18 mouse cellular contexts compared by ENCODE assay signal in the genomic region with DNA sequence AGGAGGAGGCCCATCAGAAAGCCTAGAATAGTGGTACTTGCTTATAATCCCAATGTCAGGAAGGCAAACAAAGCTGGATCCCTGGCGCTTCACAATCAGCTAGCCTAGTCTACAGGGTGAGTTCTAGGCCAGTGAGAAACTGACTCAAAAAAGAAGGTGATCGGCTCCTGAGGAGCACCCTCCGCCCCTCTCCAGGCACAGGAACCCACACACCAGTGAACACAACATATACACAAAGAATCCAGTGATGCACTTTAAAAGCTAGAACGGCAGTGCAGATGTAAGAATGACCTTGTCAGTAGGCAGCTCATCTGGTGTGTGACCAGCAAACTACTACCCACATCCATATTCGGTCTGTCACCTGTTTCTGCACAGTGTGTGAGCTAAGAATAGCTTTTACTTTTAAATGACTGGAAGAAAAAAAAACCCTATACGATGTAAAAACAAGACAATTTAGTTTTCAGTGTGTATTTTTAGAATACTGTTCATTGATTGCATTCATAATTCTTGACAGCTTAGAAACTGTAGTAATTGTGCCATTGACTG. TPM values are rescaled to one million over a fixed set of nuclear protein-coding genes. Genes with fewer than 3 reads are reported as not detected.
DNase-seq lines count a peak whose midpoint lies in the region; ATAC-seq and TF ChIP-seq lines count a peak whose summit lies in the region.
"Had no signal": no experiment of that assay in that cellular context is flagged by ENCODE, and none has a peak within 500 bp of the region (broad histone marks: within the 10 kb centered on the region; RNA-seq: fewer than 3 reads in every experiment).

No protein-coding gene starts in this region.

- no peak overlapping the region for H3K4me3 ChIP-seq in heart, embryonic 10.5 days
- peak overlapping the region in 1 of 3 experiments; percentile 1 for H3K4me3 ChIP-seq in CH12.LX (replicated peaks in 1 of 3; ENCODE audit: low read depth in 2 of 3, low read length in 2 of 3, poor library complexity in 1 of 3)
- no peak overlapping the region for H3K4me3 ChIP-seq in heart, postnatal 0 days (ENCODE audit: low read depth, low read length)
- no peak overlapping the region for H3K4me3 ChIP-seq in forebrain, embryonic 13.5 days
- H3K4me3 ChIP-seq: embryonic facial prominence, embryonic 13.5 days; forebrain, embryonic 15.5 days; hindbrain, embryonic 13.5 days; kidney, embryonic 15.5 days; limb, embryonic 13.5 days; midbrain, embryonic 12.5 days had no signal

- intact Hi-C loops in heart, postnatal 10 days (cut with DNase I) = no loop called here

- no peak for TF ChIP-seq CTCF in CH12.LX (conservative IDR thresholded peaks at IDR 0.05 in 1 of 2, IDR thresholded peaks at IDR 0.05 in 1 of 2; ENCODE audit: low read depth in 2 of 2, low read length in 2 of 2)
- TF ChIP-seq CTCF in heart, postnatal 0 days (IDR thresholded peaks at IDR 0.05; ENCODE audit: low read depth) = no peak

- H3K79me2 ChIP-seq in CH12.LX (replicated peaks; ENCODE audit: control insufficient read depth, extremely low read depth, insufficient read depth, poor library complexity, severe bottlenecking) = peaks cover 11% of the 10 kb centered on the region

- dilution Hi-C loops in CH12.LX (cut with MboI; ENCODE audit: extremely low pct_ligation_motif_present, extremely low pct_unique_long_range_greater_than_20kb, low sequenced_read_pairs) = no loop called here

- peaks cover 18% of the 10 kb centered on the region for H3K36me3 ChIP-seq in heart, embryonic 10.5 days
- peaks cover 11 to 26% of the 10 kb centered on the region in 2 experiments for H3K36me3 ChIP-seq in CH12.LX (replicated peaks in 1 of 2; ENCODE audit: control insufficient read depth in 1 of 2, insufficient read depth in 1 of 2, low read length in 1 of 2)
- H3K36me3 ChIP-seq in heart, postnatal 0 days (replicated peaks; ENCODE audit: control insufficient read depth, insufficient read depth, low read length) = peaks cover 16% of the 10 kb centered on the region
- H3K36me3 ChIP-seq in forebrain, embryonic 13.5 days (ENCODE audit: poor library complexity, severe bottlenecking) = peaks cover 16% of the 10 kb centered on the region

- H3K4me1 ChIP-seq in heart, embryonic 10.5 days = peaks cover 52% of the 10 kb centered on the region
- peaks cover 30 to 85% of the 10 kb centered on the region in 2 experiments for H3K4me1 ChIP-seq in CH12.LX (ENCODE audit: control insufficient read depth in 1 of 2, insufficient read depth in 2 of 2)
- peaks cover 61% of the 10 kb centered on the region for H3K4me1 ChIP-seq in heart, postnatal 0 days (ENCODE audit: control insufficient read depth, insufficient read depth)
- 0 out of 2 replicates have a peak, but pooled peaks cover 3% of the 10 kb centered on the region for H3K4me1 ChIP-seq in forebrain, embryonic 13.5 days
- H3K4me1 ChIP-seq: forebrain, embryonic 15.5 days had no signal

- WGBS in heart, embryonic 10.5 days = 75% methylated on average over 6 of the region's 6 CpGs
- 58% methylated on average over 6 of the region's 6 CpGs for WGBS in heart, postnatal 0 days
- 88% methylated on average over 6 of the region's 6 CpGs for WGBS in forebrain, embryonic 13.5 days

- H3K27me3 ChIP-seq in heart, embryonic 10.5 days (ENCODE audit: insufficient read depth, poor library complexity, severe bottlenecking) = no peaks in the 10 kb centered on the region
- no peaks in the 10 kb centered on the region for H3K27me3 ChIP-seq in CH12.LX (replicated peaks)
- no peaks in the 10 kb centered on the region for H3K27me3 ChIP-seq in heart, postnatal 0 days (ENCODE audit: control insufficient read depth, insufficient read depth, low read length)
- H3K27me3 ChIP-seq in forebrain, embryonic 13.5 days = no peaks in the 10 kb centered on the region
- H3K27me3 ChIP-seq: embryonic facial prominence, embryonic 13.5 days; forebrain, embryonic 15.5 days; hindbrain, embryonic 13.5 days; kidney, embryonic 15.5 days; limb, embryonic 13.5 days; midbrain, embryonic 12.5 days had no signal

- TF ChIP-seq RAD21 in CH12.LX (IDR thresholded peaks at IDR 0.05; ENCODE audit: low read depth, low read length) = no peak

- DNase-seq in heart, embryonic 10.5 days (ENCODE audit: low spot score) = peak; percentile 63
- no peak for DNase-seq in heart, postnatal 10 days
- peak; percentile 3 for DNase-seq in kidney, adult 9 months
- no peak for DNase-seq in kidney, adult 18-20 months
- peak; percentile 63 for DNase-seq in CH12.LX (ENCODE audit: extremely low read depth)
- DNase-seq in heart, postnatal 0 days (ENCODE audit: low spot score) = peak; percentile 22
- DNase-seq: cerebellum, postnatal 10 days; gastrocnemius, postnatal 36 days; lung, postnatal 10 days; right cerebral cortex, postnatal 4 days; thymus, adult 18-20 months had no signal

- TF ChIP-seq POLR2A in CH12.LX (IDR thresholded peaks at IDR 0.05; ENCODE audit: low read depth, low read length) = no peak

- no peak for ATAC-seq in heart, postnatal 0 days (ENCODE audit: insufficient read depth, low read depth)
- ATAC-seq in forebrain, embryonic 13.5 days = no peak
- ATAC-seq: forebrain, embryonic 15.5 days had no signal

- TF ChIP-seq EP300 in CH12.LX (IDR thresholded peaks at IDR 0.05; ENCODE audit: low read length) = peak; percentile 45; the same call in 1 of the 2 replicates
- TF ChIP-seq EP300 in heart, postnatal 0 days (IDR thresholded peaks at IDR 0.05; ENCODE audit: low read depth) = no peak

- no peak overlapping the region for H3K4me2 ChIP-seq in CH12.LX (ENCODE audit: insufficient read depth, low read depth, poor library complexity, severe bottlenecking)
- H3K4me2 ChIP-seq in heart, postnatal 0 days (ENCODE audit: low read depth, low read length) = no peak overlapping the region
- H3K4me2 ChIP-seq in forebrain, embryonic 13.5 days = no peak overlapping the region
- H3K4me2 ChIP-seq: embryonic facial prominence, embryonic 13.5 days; forebrain, embryonic 15.5 days; hindbrain, embryonic 13.5 days; kidney, embryonic 15.5 days; limb, embryonic 13.5 days; midbrain, embryonic 12.5 days had no signal

- H3K9me3 ChIP-seq in heart, embryonic 10.5 days = no peaks in the 10 kb centered on the region
- no peaks in the 10 kb centered on the region for H3K9me3 ChIP-seq in CH12.LX (replicated peaks; ENCODE audit: low read length)
- H3K9me3 ChIP-seq in heart, postnatal 0 days (replicated peaks; ENCODE audit: control insufficient read depth, low read length) = no peaks in the 10 kb centered on the region
- no peaks in the 10 kb centered on the region for H3K9me3 ChIP-seq in forebrain, embryonic 13.5 days (replicated peaks)
- H3K9me3 ChIP-seq: embryonic facial prominence, embryonic 13.5 days; forebrain, embryonic 15.5 days; hindbrain, embryonic 13.5 days; kidney, embryonic 15.5 days; limb, embryonic 13.5 days; midbrain, embryonic 12.5 days had no signal

- no peak overlapping the region for H3K9ac ChIP-seq in CH12.LX (ENCODE audit: insufficient read depth, low read depth)
- H3K9ac ChIP-seq in heart, postnatal 0 days (replicated peaks; ENCODE audit: low read depth, low read length) = no peak overlapping the region
- H3K9ac ChIP-seq in forebrain, embryonic 13.5 days = no peak overlapping the region
- H3K9ac ChIP-seq: embryonic facial prominence, embryonic 13.5 days; forebrain, embryonic 15.5 days; hindbrain, embryonic 13.5 days; kidney, embryonic 15.5 days; limb, embryonic 13.5 days; midbrain, embryonic 12.5 days had no signal

- peak overlapping the region; percentile 83 for H3K27ac ChIP-seq in heart, embryonic 10.5 days
- no peak overlapping the region for H3K27ac ChIP-seq in CH12.LX (ENCODE audit: insufficient read depth, low read depth)
- H3K27ac ChIP-seq in heart, postnatal 0 days (ENCODE audit: low read depth) = peak overlapping the region; percentile 89
- H3K27ac ChIP-seq in forebrain, embryonic 13.5 days = no peak overlapping the region
- H3K27ac ChIP-seq: embryonic facial prominence, embryonic 13.5 days; forebrain, embryonic 15.5 days; hindbrain, embryonic 13.5 days; limb, embryonic 13.5 days; midbrain, embryonic 12.5 days had no signal

- in situ Hi-C loops in CH12.LX (cut with MboI; ENCODE audit: low pct_ligation_motif_present, low pct_unique_long_range_greater_than_20kb, low sequenced_read_pairs) = no loop called here

TF ChIP-seq in CH12.LX, 34 proteins besides CTCF, POLR2A, EP300 and RAD21 (continues in another document):
- TF ChIP-seq TCF12 (IDR thresholded peaks at IDR 0.05; ENCODE audit: low read depth, low read length) (0 out of 2 replicates have a peak, but pooled peaks have one; percentile 30), SIN3A (IDR thresholded peaks at IDR 0.05; ENCODE audit: low read length) (no peak), E2F4 (IDR thresholded peaks at IDR 0.05; ENCODE audit: insufficient replicate concordance, low read depth, low read length) (no peak), ZC3H11A (IDR thresholded peaks at IDR 0.05; ENCODE audit: low read depth, low read length) (no peak), MYC (IDR thresholded peaks at IDR 0.05; ENCODE audit: low read depth, low read length) (no peak), ETS1 (conservative IDR thresholded peaks at IDR 0.05; ENCODE audit: low read depth, low read length) (peak; percentile 70), MEF2A (IDR thresholded peaks at IDR 0.05; ENCODE audit: borderline replicate concordance, low read depth, low read length) (peak; percentile 90), HCFC1 (IDR thresholded peaks at IDR 0.05; ENCODE audit: low read depth, low read length) (no peak), ZMIZ1 (IDR thresholded peaks at IDR 0.05; ENCODE audit: low read depth, low read length) (no peak), MXI1 (IDR thresholded peaks at IDR 0.05; ENCODE audit: low read depth, low read length) (no peak)

RNA-seq across cellular contexts. Expression of a gene that starts 23.6 kb away (rescaled TPM):
- polyA plus RNA-seq in heart, embryonic 10.5 days (2016; fragmentation: Nextera tagmentation; extraction: Ambion mirVana) = 19.6 and 34.1 TPM in 2 replicates
- 100 to 1,000 TPM; 155 to 161 TPM for total RNA-seq in heart, postnatal 10 days (2021)
- 7.7 and 9.7 TPM in 2 replicates for total RNA-seq in CH12.LX (2012; rRNA removed)
- 11.4 and 13.5 TPM in 2 replicates for total RNA-seq in CH12.LX (2014; rRNA removed)
- polyA plus RNA-seq in CH12.LX (2012; ENCODE audit: insufficient read length, low read depth) = 15.0 and 16.7 TPM in 2 replicates
- total RNA-seq in heart, postnatal 0 days (2014; rRNA removed; ENCODE audit: low replicate concordance) = 87.2 and 117 TPM in 2 replicates
- polyA plus RNA-seq in heart, postnatal 0 days (2015; fragmentation: Nextera tagmentation; extraction: Ambion mirVana) = 26.9 and 32.7 TPM in 2 replicates
- 15.6 and 17.1 TPM in 2 replicates for polyA plus RNA-seq in forebrain, embryonic 13.5 days (2015; fragmentation: Nextera tagmentation; extraction: Ambion mirVana)

RNA-seq across cellular contexts. Expression of a gene that starts 23.7 kb away (rescaled TPM):
- 22.8 and 23.8 TPM in 2 replicates for polyA plus RNA-seq in heart, embryonic 10.5 days (2016; fragmentation: Nextera tagmentation; extraction: Ambion mirVana)
- total RNA-seq in heart, postnatal 10 days (2021) = 10 to 100 TPM; 39.6 to 40.7 TPM
- 2.5 and 3.4 TPM in 2 replicates for total RNA-seq in CH12.LX (2012; rRNA removed)
- total RNA-seq in CH12.LX (2014; rRNA removed) = 4.4 and 5.0 TPM in 2 replicates
- polyA plus RNA-seq in CH12.LX (2012; ENCODE audit: insufficient read length, low read depth) = 5.7 and 6.1 TPM in 2 replicates
- total RNA-seq in heart, postnatal 0 days (2014; rRNA removed; ENCODE audit: low replicate concordance) = 9.7 and 22.7 TPM in 2 replicates
- polyA plus RNA-seq in heart, postnatal 0 days (2015; fragmentation: Nextera tagmentation; extraction: Ambion mirVana) = 25.1 and 27.4 TPM in 2 replicates
- polyA plus RNA-seq in forebrain, embryonic 13.5 days (2015; fragmentation: Nextera tagmentation; extraction: Ambion mirVana) = 62.7 and 63.0 TPM in 2 replicates

Comparison
In these comparisons a context has a peak if more than half of its experiments do, and no peak if none do; other contexts are left out.
1. DNase-seq: peak in heart, embryonic 10.5 days (single experiment), kidney, adult 9 months (single experiment), CH12.LX (single experiment) and heart, postnatal 0 days (single experiment); none in heart, postnatal 10 days (0 of 2) and kidney, adult 18-20 months (single experiment).
2. H3K27ac ChIP-seq: peak in heart, embryonic 10.5 days (single experiment) and heart, postnatal 0 days (single experiment); none in CH12.LX (single experiment) and forebrain, embryonic 13.5 days (single experiment).